Mouse (Mus musculus) forebrain, embryonic 16.5 days (tissue): ENCODE data around the gene 1520401A03Rik. TPM values are rescaled to one million over a fixed set of nuclear protein-coding genes. Genes with fewer than 3 reads are reported as not detected.

Experiments used
- ATAC-seq: fragments of 200-750 bp; cut with Nextera tagmentation; 2 replicates; pipeline ENCODE4 v1.8.0; 2017; ENCODE audit warnings: mild to moderate bottlenecking, moderate library complexity
- H3K27ac ChIP-seq: fragments of 300-500 bp; sonication (generic); 2 replicates; pipeline ENCODE4 v1.5.1; 2014; ENCODE audit warnings: low read length, control low read depth
- H3K27me3 ChIP-seq: fragments of 300-500 bp; sonication (generic); replicated peaks from 2 replicates; pipeline ENCODE4 v1.6.1; 2014; ENCODE audit warnings: low read length; ENCODE audit not compliant: control insufficient read depth, insufficient read depth
- H3K36me3 ChIP-seq: fragments of 300-500 bp; sonication (generic); 2 replicates; pipeline ENCODE4 v1.6.1; 2014; ENCODE audit not compliant: control insufficient read depth, insufficient read depth
- H3K4me1 ChIP-seq: fragments of 300-500 bp; sonication (generic); replicated peaks from 2 replicates; pipeline ENCODE4 v1.6.1; 2014; ENCODE audit warnings: low read length; ENCODE audit not compliant: control insufficient read depth, insufficient read depth
- H3K4me2 ChIP-seq: fragments of 300-500 bp; sonication (generic); 2 replicates; pipeline ENCODE4 v1.6.1; 2014; ENCODE audit warnings: mild to moderate bottlenecking, low read length, control low read depth
- H3K4me3 ChIP-seq: fragments of 300-500 bp; sonication (generic); replicated peaks from 2 replicates; pipeline ENCODE4 v1.5.1; 2014; ENCODE audit warnings: mild to moderate bottlenecking, low read length, control low read depth
- H3K9ac ChIP-seq: fragments of 300-500 bp; sonication (generic); replicated peaks from 2 replicates; pipeline ENCODE4 v1.6.1; 2014; ENCODE audit warnings: low read depth, low read length, control low read depth
- H3K9me3 ChIP-seq: fragments of 300-500 bp; sonication (generic); 2 replicates; pipeline ENCODE4 v1.6.1; 2016; ENCODE audit warnings: low read length; ENCODE audit not compliant: control insufficient read depth
- WGBS: fragments of 180-500 bp; shearing (Covaris S2); extraction: QIAGEN DNeasy Blood & Tissue Kit; methylation state at CpG from one replicate; pipeline ENCODE4 v1.1.7; 2014; 5-methylcytosine and 5-hydroxymethylcytosine counted together
- polyA plus RNA-seq: library from polyadenylated mRNA; unstranded; fragments of >200 nt; fragmentation: Nextera tagmentation; extraction: Ambion mirVana; gene quantifications from 2 replicates; pipeline ENCODE4 v1.2.1, GENCODE M21; 2015

1520401A03Rik gene
- polyA plus RNA-seq, 1 experiment from 2014 or later, result not detected

GRCm38 (mm10) chr17:23670516-23671074 is 52.0 kb downstream of the 1520401A03Rik start:
- Histone ChIP-seq H3K36me3 (no peaks in the 10 kb centered on the region; the same call in 1 of the 2 replicates), H3K4me1 (peaks cover 16% of the 10 kb centered on the region), H3K4me3 (no peak overlapping the region), H3K27ac (no peak overlapping the region), H3K27me3 (peaks cover under 1% of the 10 kb centered on the region; the same call in 1 of the 2 replicates), H3K9me3 (no peaks in the 10 kb centered on the region), H3K4me2 (no peak overlapping the region), H3K9ac (no peak overlapping the region)
- 91% methylated on average over 7 of the region's 7 CpGs for WGBS
- ATAC-seq, result no peak

GRCm38 (mm10) chr17:23665511-23665910 is 57.1 kb downstream of the 1520401A03Rik start:
- WGBS, result 84% methylated on average over 14 of the region's 14 CpGs
- H3K36me3 ChIP-seq, result no peaks in the 10 kb centered on the region; the same call in 1 of the 2 replicates
- no peak overlapping the region for H3K27ac ChIP-seq
- no peak overlapping the region for H3K9ac ChIP-seq
- H3K4me3 ChIP-seq, result no peak overlapping the region
- no peaks in the 10 kb centered on the region for H3K9me3 ChIP-seq
- H3K4me2 ChIP-seq, result no peak overlapping the region
- peaks cover 24% of the 10 kb centered on the region for H3K27me3 ChIP-seq
- ATAC-seq, result no peak
- H3K4me1 ChIP-seq, result no peaks in the 10 kb centered on the region

GRCm38 (mm10) chr17:23664556-23665021 is 58.0 kb downstream of the 1520401A03Rik start:
- no peak overlapping the region for H3K4me2 ChIP-seq
- 15% methylated on average over 5 of the region's 5 CpGs for WGBS

GRCm38 (mm10) chr17:23661526-23661925 is 61.1 kb downstream of the 1520401A03Rik start:
- no peak overlapping the region for H3K4me3 ChIP-seq
- H3K9ac ChIP-seq, result no peak overlapping the region
- H3K27ac ChIP-seq, result no peak overlapping the region
- 4% methylated on average over 9 of the region's 9 CpGs for WGBS
- H3K4me2 ChIP-seq, result no peak overlapping the region
- peaks cover 38% of the 10 kb centered on the region for H3K27me3 ChIP-seq
- H3K36me3 ChIP-seq, result no peaks in the 10 kb centered on the region
- H3K9me3 ChIP-seq, result no peaks in the 10 kb centered on the region
- no peak for ATAC-seq
- H3K4me1 ChIP-seq, result 0 out of 2 replicates have a peak, but pooled peaks cover 2% of the 10 kb centered on the region

More at GRCm38 (mm10) chr17:23664556-23665021, 58.0 kb downstream of the 1520401A03Rik start:
- Histone ChIP-seq H3K9me3 (no peaks in the 10 kb centered on the region), H3K27ac (no peak overlapping the region), H3K4me3 (no peak overlapping the region), H3K36me3 (no peaks in the 10 kb centered on the region; the same call in 1 of the 2 replicates), H3K27me3 (peaks cover 32% of the 10 kb centered on the region), H3K4me1 (0 out of 2 replicates have a peak, but pooled peaks cover 2% of the 10 kb centered on the region), H3K9ac (no peak overlapping the region)
- no peak for ATAC-seq

GRCm38 (mm10) chr17:23660876-23661200 is 61.7 kb downstream of the 1520401A03Rik start:
- Histone ChIP-seq H3K9me3 (no peaks in the 10 kb centered on the region), H3K9ac (no peak overlapping the region), H3K27ac (no peak overlapping the region), H3K27me3 (peaks cover 38% of the 10 kb centered on the region), H3K4me3 (no peak overlapping the region), H3K36me3 (no peaks in the 10 kb centered on the region), H3K4me1 (0 out of 2 replicates have a peak, but pooled peaks cover 2% of the 10 kb centered on the region), H3K4me2 (no peak overlapping the region)
- ATAC-seq, result no peak
- 4% methylated on average over 12 of the region's 14 CpGs for WGBS

- Histone ChIP-seq H3K9ac (no peak within 1 kb of the TSS), H3K4me1 (0 out of 2 replicates have a peak, but pooled peaks cover 2% of the 10 kb centered on the region), H3K27ac (no peak within 1 kb of the TSS), H3K9me3 (no peaks in the 10 kb centered on the region), H3K4me3 (no peak within 1 kb of the TSS), H3K27me3 (peaks cover 38% of the 10 kb centered on the region), H3K4me2 (no peak within 1 kb of the TSS), H3K36me3 (no peaks in the 10 kb centered on the region)
- no peak for ATAC-seq
- 5% methylated on average over 27 of the region's 27 CpGs for WGBS
These were observed 62.3 kb downstream of the 1520401A03Rik start, which contains the start of gene Bicdl2 for GRCm38 (mm10) chr17:23660117-23660875. Bicdl2 (plus strand) TSS chr17:23660506.

- H3K4me3 ChIP-seq, result no peak overlapping the region
- H3K9me3 ChIP-seq, result no peaks in the 10 kb centered on the region
- H3K4me2 ChIP-seq, result no peak overlapping the region
- 0 out of 2 replicates have a peak, but pooled peaks cover 2% of the 10 kb centered on the region for H3K4me1 ChIP-seq
- no peaks in the 10 kb centered on the region for H3K36me3 ChIP-seq
- H3K9ac ChIP-seq, result no peak overlapping the region
- H3K27ac ChIP-seq, result no peak overlapping the region
- H3K27me3 ChIP-seq, result peaks cover 38% of the 10 kb centered on the region
- WGBS, result 90% methylated on average over 3 of the region's 3 CpGs
- no peak for ATAC-seq
These were observed 64.1 kb downstream of the 1520401A03Rik start for GRCm38 (mm10) chr17:23658450-23658849.

Other genes starting within 250 kb of the 1520401A03Rik start
- gene Vmn2r117, start 243.1 kb downstream of the 1520401A03Rik start, polyA plus RNA-seq, result not detected in 2 replicates
- 19.0 and 19.1 TPM in 2 replicates for gene Zfp213, start 158.5 kb downstream of the 1520401A03Rik start, polyA plus RNA-seq
- gene Zfp13, start 123.3 kb downstream of the 1520401A03Rik start, polyA plus RNA-seq, result 26.2 and 28.5 TPM in 2 replicates
- not detected in 2 replicates for gene Zscan10, start 121.9 kb downstream of the 1520401A03Rik start, polyA plus RNA-seq
- 0.97 and 1.2 TPM in 2 replicates for gene Mmp25, start 77.5 kb downstream of the 1520401A03Rik start, polyA plus RNA-seq
- 0.39 TPM in 1 of 2 replicates, not detected in the other for gene Bicdl2, start 62.3 kb downstream of the 1520401A03Rik start, polyA plus RNA-seq
- gene Hcfc1r1, start 49.2 kb downstream of the 1520401A03Rik start, polyA plus RNA-seq, result 92.1 and 99.4 TPM in 2 replicates
- gene Thoc6, start 48.9 kb downstream of the 1520401A03Rik start, polyA plus RNA-seq, result 40.1 and 41.4 TPM in 2 replicates
- 2.9 and 4.8 TPM in 2 replicates for gene Tnfrsf12a, start 45.3 kb downstream of the 1520401A03Rik start, polyA plus RNA-seq
- 0.24 and 0.45 TPM in 2 replicates for gene Cldn6, start 43.5 kb downstream of the 1520401A03Rik start, polyA plus RNA-seq
- gene Cldn9, start 38.8 kb downstream of the 1520401A03Rik start, polyA plus RNA-seq, result 1.4 TPM in 2 replicates
- gene Pkmyt1, start 3.6 kb upstream of the 1520401A03Rik start, polyA plus RNA-seq, result 22.3 and 25.0 TPM in 2 replicates
- gene Paqr4, start 18.1 kb upstream of the 1520401A03Rik start, polyA plus RNA-seq, result 40.8 and 45.6 TPM in 2 replicates
- gene Kremen2, start 23.1 kb upstream of the 1520401A03Rik start, polyA plus RNA-seq, result 0.41 and 1.0 TPM in 2 replicates
- 151 and 156 TPM in 2 replicates for gene Flywch1, start 48.8 kb upstream of the 1520401A03Rik start, polyA plus RNA-seq
- 22.9 and 33.2 TPM in 2 replicates for gene Flywch2, start 63.3 kb upstream of the 1520401A03Rik start, polyA plus RNA-seq
- 435 and 505 TPM in 2 replicates for gene Srrm2, start 67.7 kb upstream of the 1520401A03Rik start, polyA plus RNA-seq
- 1,002 and 1,034 TPM in 2 replicates for gene Elob, start 106.4 kb upstream of the 1520401A03Rik start, polyA plus RNA-seq
- not detected in 2 replicates for gene Prss33, start 113.3 kb upstream of the 1520401A03Rik start, polyA plus RNA-seq
- gene Prss32, start 121.1 kb upstream of the 1520401A03Rik start, polyA plus RNA-seq, result not detected in 2 replicates
- 0.87 and 1.0 TPM in 2 replicates for gene Prss41, start 121.4 kb upstream of the 1520401A03Rik start, polyA plus RNA-seq
- gene Prss21, start 145.3 kb upstream of the 1520401A03Rik start, polyA plus RNA-seq, result not detected in 2 replicates
- not detected in 2 replicates for gene Dcpp1, start 158.1 kb upstream of the 1520401A03Rik start, polyA plus RNA-seq
- not detected in 2 replicates for gene Dcpp2, start 158.1 kb upstream of the 1520401A03Rik start, polyA plus RNA-seq
- not detected in 2 replicates for gene Dcpp3, start 194.7 kb upstream of the 1520401A03Rik start, polyA plus RNA-seq
- not detected in 2 replicates for gene Sbp, start 218.9 kb upstream of the 1520401A03Rik start, polyA plus RNA-seq
- not detected in 2 replicates for gene Sbpl, start 232.5 kb upstream of the 1520401A03Rik start, polyA plus RNA-seq